In the genomic region with DNA sequence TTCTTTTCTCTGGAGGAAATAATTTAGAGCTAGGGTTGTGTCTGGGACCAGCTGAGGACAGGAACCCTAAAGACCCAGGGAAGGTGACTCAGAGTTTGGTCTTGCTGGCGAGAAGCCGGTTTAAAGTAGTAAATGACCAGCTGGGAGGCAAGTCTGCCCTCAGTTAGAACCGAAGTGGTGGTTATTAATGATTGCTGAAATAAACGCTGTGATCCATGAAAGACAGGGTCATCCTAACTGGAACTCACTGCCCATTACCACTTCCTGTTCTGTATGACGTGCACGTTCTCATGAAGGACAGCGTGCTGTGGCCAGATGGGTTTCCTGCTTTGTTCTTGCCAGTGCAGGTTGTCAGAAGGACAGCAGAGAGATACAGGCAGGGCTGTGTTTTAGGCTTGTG, we compare ENCODE assay signal across 11 mouse cellular contexts.
A peak's percentile ranks its signal among the peaks of the same experiment; 100 is the strongest.
DNase-seq lines count a peak whose midpoint lies in the region; ATAC-seq and TF ChIP-seq lines count a peak whose summit lies in the region.
"Had no signal": no experiment of that assay in that cellular context is flagged by ENCODE, and none has a peak within 500 bp of the region (broad histone marks: within the 10 kb centered on the region; RNA-seq: fewer than 3 reads in every experiment).

No protein-coding gene starts in this region.

- in situ Hi-C loops in Patski (cut with MboI; ENCODE audit: low pct_unique_long_range_greater_than_20kb) = no loop called here

- no peak overlapping the region for H3K4me2 ChIP-seq in kidney, embryonic 14.5 days (replicated peaks; ENCODE audit: low read depth, low read length)
- H3K4me2 ChIP-seq in kidney, embryonic 15.5 days = no peak overlapping the region
- peak overlapping the region; percentile 73 for H3K4me2 ChIP-seq in myocyte (ENCODE audit: low read depth)

- WGBS in kidney, embryonic 14.5 days = 62% methylated on average over 7 of the region's 7 CpGs
- 49% methylated on average over 7 of the region's 7 CpGs for WGBS in kidney, embryonic 15.5 days

- POLR2A ChIA-PET in Patski (lab: Charles Lee) = interaction anchor here (0.9 to 6.1 kb wide), 3 partner anchors 13 to 216 kb away, joined by 4 to 46 read pairs (median 12); partner anchors contain the start of gene Bhlhe40

- H3K27ac ChIP-seq in kidney, embryonic 14.5 days (ENCODE audit: low read depth, low read length) = no peak overlapping the region
- H3K27ac ChIP-seq in kidney, embryonic 15.5 days = peak overlapping the region; percentile 66

- DNase-seq in kidney, adult 11 months = peak; percentile 92
- DNase-seq in Patski (ENCODE audit: low read depth, low spot score) = no peak
- DNase-seq in cerebellum, postnatal 4 days (ENCODE audit: low spot score in 2 of 2) = no peak
- DNase-seq: liver; lung, postnatal 14 days; midbrain, embryonic 14.5 days; thymus, adult 18-20 months had no signal

- ATAC-seq in kidney, embryonic 14.5 days (ENCODE audit: low FRiP score, low TSS enrichment) = no peak
- ATAC-seq in Patski = peak; percentile 55
- peak; percentile 19; the same call in 1 of the 2 replicates for ATAC-seq in kidney, embryonic 15.5 days (replicated peaks; ENCODE audit: low FRiP score)
- ATAC-seq in activated CD4-positive, CD25-positive, alpha-beta regulatory T cell, adult 4 months = no peak

- H3K27me3 ChIP-seq in kidney, embryonic 14.5 days (ENCODE audit: control insufficient read depth, insufficient read depth, low read length) = no peaks in the 10 kb centered on the region
- no peaks in the 10 kb centered on the region for H3K27me3 ChIP-seq in Patski
- H3K27me3 ChIP-seq in kidney, embryonic 15.5 days = no peaks in the 10 kb centered on the region
- no peaks in the 10 kb centered on the region for H3K27me3 ChIP-seq in myocyte (ENCODE audit: control insufficient read depth, insufficient read depth, insufficient read length)

- no peak for TF ChIP-seq CTCF in Patski (IDR thresholded peaks at IDR 0.05)

- CTCF ChIA-PET in Patski (lab: Charles Lee) = interaction anchor here (0.9 to 10.2 kb wide), 9 partner anchors 10 to 293 kb away, joined by 3 to 56 read pairs (median 4); partner anchors contain the start of gene Bhlhe40

- no peak overlapping the region for H3K4me3 ChIP-seq in kidney, embryonic 14.5 days (ENCODE audit: low read length)
- H3K4me3 ChIP-seq in kidney, embryonic 15.5 days (replicated peaks) = no peak overlapping the region
- no peak overlapping the region for H3K4me3 ChIP-seq in myocyte

- no peaks in the 10 kb centered on the region for H3K79me2 ChIP-seq in myocyte (ENCODE audit: control insufficient read depth, insufficient read depth)

- peaks cover 6% of the 10 kb centered on the region; the same call in 1 of the 2 replicates for H3K36me3 ChIP-seq in kidney, embryonic 14.5 days (ENCODE audit: control insufficient read depth, insufficient read depth, low read length)
- H3K36me3 ChIP-seq in kidney, embryonic 15.5 days = peaks cover 23% of the 10 kb centered on the region
- H3K36me3 ChIP-seq in myocyte (ENCODE audit: control insufficient read depth, insufficient read depth) = no peaks in the 10 kb centered on the region

- H3ac ChIP-seq in myocyte (ENCODE audit: control insufficient read depth, insufficient read length) = no peak overlapping the region

- H3K9me3 ChIP-seq in kidney, embryonic 14.5 days (ENCODE audit: control insufficient read depth, low read length) = no peaks in the 10 kb centered on the region
- peaks cover 6% of the 10 kb centered on the region for H3K9me3 ChIP-seq in kidney, embryonic 15.5 days (replicated peaks)

- H3K9ac ChIP-seq in kidney, embryonic 14.5 days (ENCODE audit: low read depth, low read length) = no peak overlapping the region
- H3K9ac ChIP-seq in kidney, embryonic 15.5 days = no peak overlapping the region

- no peak for TF ChIP-seq POLR2A in myocyte (IDR thresholded peaks at IDR 0.05; ENCODE audit: insufficient read length, low read depth)

- peaks cover 22% of the 10 kb centered on the region for H3K4me1 ChIP-seq in kidney, embryonic 14.5 days (ENCODE audit: control insufficient read depth, insufficient read depth, low read length)
- peaks cover 47% of the 10 kb centered on the region for H3K4me1 ChIP-seq in kidney, embryonic 15.5 days

TF ChIP-seq in myocyte, 11 proteins besides CTCF, POLR2A, EP300 and RAD21:
- peak; percentile 46 for TF ChIP-seq POLR2AphosphoS2 (IDR thresholded peaks at IDR 0.05; ENCODE audit: insufficient read length, low read depth)
- TF ChIP-seq CEBPB (IDR thresholded peaks at IDR 0.05; ENCODE audit: insufficient read depth, poor library complexity, severe bottlenecking) = 0 out of 2 replicates have a peak, but pooled peaks have one; percentile 44
- no peak for TF ChIP-seq REST (IDR thresholded peaks at IDR 0.05; ENCODE audit: insufficient read depth, insufficient read length)
- TF ChIP-seq TCF12 (IDR thresholded peaks at IDR 0.05; ENCODE audit: insufficient read depth, poor library complexity, severe bottlenecking) = no peak
- TF ChIP-seq MAX (IDR thresholded peaks at IDR 0.05; ENCODE audit: low read depth) = no peak

Comparison
In these comparisons a context has a peak if more than half of its experiments do, and no peak if none do; other contexts are left out.
1. ATAC-seq: peak in Patski (single experiment) and kidney, embryonic 15.5 days (single experiment); none in kidney, embryonic 14.5 days (single experiment) and activated CD4-positive, CD25-positive, alpha-beta regulatory T cell, adult 4 months (single experiment).